Mouse (Mus musculus): ENCODE data around the gene Csnka2ip.

Csnka2ip gene

GRCm38 (mm10) chr16:64602308-64602707 is at the start of gene Csnka2ip:
Gene Csnka2ip, minus strand, starts transcription at chr16:64602408.
- DNase-seq (ENCODE audit: low spot score) = no peak

- no peak for DNase-seq (ENCODE audit: low spot score)
These were observed 47.5 kb upstream of the Csnka2ip start for GRCm38 (mm10) chr16:64649594-64650290.

- no peak for DNase-seq (ENCODE audit: low spot score)
These were observed 45.6 kb upstream of the Csnka2ip start for GRCm38 (mm10) chr16:64647771-64648170.

- no peak for DNase-seq (ENCODE audit: low spot score)
These were observed 32.9 kb upstream of the Csnka2ip start for GRCm38 (mm10) chr16:64635110-64635509.

- DNase-seq (ENCODE audit: low spot score) = no peak
These were observed 17.9 kb upstream of the Csnka2ip start for GRCm38 (mm10) chr16:64620116-64620515.

- DNase-seq (ENCODE audit: low spot score) = no peak
These were observed 12.4 kb upstream of the Csnka2ip start for GRCm38 (mm10) chr16:64614648-64615047.

- DNase-seq (ENCODE audit: low spot score) = no peak
These were observed 5.6 kb upstream of the Csnka2ip start for GRCm38 (mm10) chr16:64607793-64608192.

- no peak for DNase-seq (ENCODE audit: low spot score)
These were observed 15.4 kb downstream of the Csnka2ip start for GRCm38 (mm10) chr16:64586825-64587224.

- DNase-seq (ENCODE audit: low spot score) = no peak
These were observed 16.0 kb downstream of the Csnka2ip start for GRCm38 (mm10) chr16:64586262-64586619.

GRCm38 (mm10) chr16:64585599-64586261 is 16.5 kb downstream of the Csnka2ip start:
- no peak for DNase-seq (ENCODE audit: low spot score)

GRCm38 (mm10) chr16:64584591-64584990 is 17.6 kb downstream of the Csnka2ip start:
- no peak for DNase-seq (ENCODE audit: low spot score)

- no peak for DNase-seq (ENCODE audit: low spot score)
These were observed 18.8 kb downstream of the Csnka2ip start for GRCm38 (mm10) chr16:64583406-64583805.

- DNase-seq (ENCODE audit: low spot score) = no peak
These were observed 32.7 kb downstream of the Csnka2ip start for GRCm38 (mm10) chr16:64569496-64569895.

- DNase-seq (ENCODE audit: low spot score) = no peak
These were observed 39.1 kb downstream of the Csnka2ip start for GRCm38 (mm10) chr16:64563081-64563480.

- DNase-seq (ENCODE audit: low spot score) = no peak
These were observed 43.7 kb downstream of the Csnka2ip start for GRCm38 (mm10) chr16:64558518-64558917.

- no peak for DNase-seq (ENCODE audit: low spot score)
These were observed 75.3 kb downstream of the Csnka2ip start for GRCm38 (mm10) chr16:64526883-64527282.

- DNase-seq (ENCODE audit: low spot score) = no peak
These were observed 78.1 kb downstream of the Csnka2ip start for GRCm38 (mm10) chr16:64524051-64524645.

GRCm38 (mm10) chr16:64513423-64513822 is 88.8 kb downstream of the Csnka2ip start:
- DNase-seq (ENCODE audit: low spot score) = no peak

Data from layer of hippocampus, adult 9-10 months (tissue).